Mouse (Mus musculus): Measurements from ENCODE around the gene Gm11541. TPM values are rescaled to one million over a fixed set of nuclear protein-coding genes. Genes with fewer than 3 reads are reported as not detected.

Gene Gm11541
- polyA plus RNA-seq, 1 experiment from 2014 or later, result not detected

GRCm38 (mm10) chr11:94687178-94687577 lies 17.1 kb downstream of the Gm11541 start:
- Histone ChIP-seq H3K9me3 (no peaks in the 10 kb centered on the region), H3K4me1 (replicated peaks) (0 out of 2 replicates have a peak, but pooled peaks cover 7% of the 10 kb centered on the region), H3K4me2 (replicated peaks) (no peak overlapping the region), H3K36me3 (no peaks in the 10 kb centered on the region), H3K27me3 (no peaks in the 10 kb centered on the region), H3K4me3 (replicated peaks) (no peak overlapping the region), H3K9ac (replicated peaks) (no peak overlapping the region), H3K27ac (no peak overlapping the region)
- 84% methylated on average over 6 of the region's 6 CpGs for WGBS
- ATAC-seq, result no peak

GRCm38 (mm10) chr11:94682427-94682826 lies 21.9 kb downstream of the Gm11541 start:
- Histone ChIP-seq H3K9me3 (no peaks in the 10 kb centered on the region), H3K27ac (no peak overlapping the region), H3K4me2 (replicated peaks) (no peak overlapping the region), H3K4me1 (replicated peaks) (peaks cover 11% of the 10 kb centered on the region), H3K27me3 (no peaks in the 10 kb centered on the region), H3K9ac (replicated peaks) (no peak overlapping the region), H3K4me3 (replicated peaks) (no peak overlapping the region), H3K36me3 (no peaks in the 10 kb centered on the region)
- ATAC-seq, result no peak
- 86% methylated on average over 7 of the region's 7 CpGs for WGBS

- Histone ChIP-seq H3K9me3 (no peaks in the 10 kb centered on the region), H3K9ac (replicated peaks) (no peak overlapping the region), H3K27ac (no peak overlapping the region), H3K36me3 (no peaks in the 10 kb centered on the region), H3K4me1 (replicated peaks) (peaks cover 13% of the 10 kb centered on the region), H3K4me2 (replicated peaks) (no peak overlapping the region), H3K27me3 (no peaks in the 10 kb centered on the region), H3K4me3 (replicated peaks) (no peak overlapping the region)
- 86% methylated on average over 4 of the region's 4 CpGs for WGBS
- ATAC-seq, result no peak
Observed at GRCm38 (mm10) chr11:94681640-94682039, 22.7 kb downstream of the Gm11541 start.

- Histone ChIP-seq H3K4me3 (replicated peaks) (no peak overlapping the region), H3K27me3 (no peaks in the 10 kb centered on the region), H3K27ac (no peak overlapping the region), H3K4me2 (replicated peaks) (no peak overlapping the region), H3K9ac (replicated peaks) (no peak overlapping the region), H3K36me3 (no peaks in the 10 kb centered on the region), H3K9me3 (no peaks in the 10 kb centered on the region), H3K4me1 (replicated peaks) (peaks cover 23% of the 10 kb centered on the region)
- ATAC-seq, result no peak
Observed at GRCm38 (mm10) chr11:94680639-94681038, 23.7 kb downstream of the Gm11541 start.

- ATAC-seq, result peak; percentile 82; the same call in 1 of the 2 replicates
- Histone ChIP-seq H3K4me1 (replicated peaks) (peaks cover 25% of the 10 kb centered on the region), H3K4me3 (replicated peaks) (peak overlapping the region; percentile 79), H3K9me3 (no peaks in the 10 kb centered on the region), H3K27me3 (no peaks in the 10 kb centered on the region), H3K4me2 (replicated peaks) (peak overlapping the region; percentile 77), H3K27ac (peak overlapping the region; percentile 92), H3K36me3 (no peaks in the 10 kb centered on the region), H3K9ac (replicated peaks) (peak overlapping the region; percentile 69)
- 32% methylated on average over 15 of the region's 15 CpGs for WGBS
Observed at GRCm38 (mm10) chr11:94677607-94678145, 26.6 kb downstream of the Gm11541 start.

GRCm38 (mm10) chr11:94676754-94677606 lies 27.3 kb downstream of the Gm11541 start, which contains the start of gene Xylt2:
Gene Xylt2 (minus strand): TSS chr11:94677515.
- H3K27me3 ChIP-seq, result no peaks in the 10 kb centered on the region
- H3K36me3 ChIP-seq, result no peaks in the 10 kb centered on the region
- peak within 1 kb of the TSS; percentile 77 for H3K4me2 ChIP-seq (replicated peaks)
- peaks cover 31% of the 10 kb centered on the region for H3K4me1 ChIP-seq (replicated peaks)
- H3K9ac ChIP-seq (replicated peaks), result peak within 1 kb of the TSS; percentile 90
- H3K9me3 ChIP-seq, result no peaks in the 10 kb centered on the region
- WGBS, result under 1% methylated on average over 80 of the region's 82 CpGs
- peak within 1 kb of the TSS; percentile 79 for H3K4me3 ChIP-seq (replicated peaks)
- peak; percentile 96 for ATAC-seq
- H3K27ac ChIP-seq, result peak within 1 kb of the TSS; percentile 92

GRCm38 (mm10) chr11:94676308-94676707 lies 28.0 kb downstream of the Gm11541 start:
- peak; percentile 2; the same call in 1 of the 2 replicates for ATAC-seq
- H3K27ac ChIP-seq, result no peak overlapping the region
- WGBS, result 45% methylated on average over 4 of the region's 4 CpGs
- no peaks in the 10 kb centered on the region for H3K9me3 ChIP-seq
- peak overlapping the region; percentile 90 for H3K9ac ChIP-seq (replicated peaks)
- peak overlapping the region; percentile 77 for H3K4me2 ChIP-seq (replicated peaks)
- peaks cover 31% of the 10 kb centered on the region for H3K4me1 ChIP-seq (replicated peaks)
- H3K4me3 ChIP-seq (replicated peaks), result peak overlapping the region; percentile 79
- H3K27me3 ChIP-seq, result no peaks in the 10 kb centered on the region
- no peaks in the 10 kb centered on the region for H3K36me3 ChIP-seq

GRCm38 (mm10) chr11:94675446-94675845 lies 28.9 kb downstream of the Gm11541 start:
- H3K4me3 ChIP-seq (replicated peaks), result peak overlapping the region; percentile 79; the same call in 1 of the 2 replicates
- 82% methylated on average over 5 of the region's 5 CpGs for WGBS

GRCm38 (mm10) chr11:94674984-94675383 lies 29.3 kb downstream of the Gm11541 start:
- Histone ChIP-seq H3K27ac (no peak overlapping the region), H3K4me1 (replicated peaks) (peaks cover 31% of the 10 kb centered on the region), H3K4me2 (replicated peaks) (no peak overlapping the region), H3K9me3 (no peaks in the 10 kb centered on the region), H3K9ac (replicated peaks) (peak overlapping the region; percentile 16; the same call in 1 of the 2 replicates), H3K27me3 (no peaks in the 10 kb centered on the region), H3K36me3 (peaks cover 7% of the 10 kb centered on the region), H3K4me3 (replicated peaks) (no peak overlapping the region)
- ATAC-seq, result no peak
- 91% methylated on average over 5 of the region's 5 CpGs for WGBS

More at GRCm38 (mm10) chr11:94675446-94675845, 28.9 kb downstream of the Gm11541 start:
- H3K36me3 ChIP-seq, result peaks cover 3% of the 10 kb centered on the region
- H3K9ac ChIP-seq (replicated peaks), result peak overlapping the region; percentile 16; the same call in 1 of the 2 replicates
- H3K4me2 ChIP-seq (replicated peaks), result no peak overlapping the region
- H3K27ac ChIP-seq, result no peak overlapping the region
- H3K4me1 ChIP-seq (replicated peaks), result peaks cover 31% of the 10 kb centered on the region
- ATAC-seq, result no peak
- H3K9me3 ChIP-seq, result no peaks in the 10 kb centered on the region
- H3K27me3 ChIP-seq, result no peaks in the 10 kb centered on the region

- Histone ChIP-seq H3K27me3 (no peaks in the 10 kb centered on the region), H3K27ac (no peak overlapping the region), H3K9me3 (no peaks in the 10 kb centered on the region), H3K9ac (replicated peaks) (no peak overlapping the region), H3K4me2 (replicated peaks) (no peak overlapping the region), H3K4me3 (replicated peaks) (no peak overlapping the region), H3K4me1 (replicated peaks) (no peaks in the 10 kb centered on the region), H3K36me3 (peaks cover 96% of the 10 kb centered on the region)
- ATAC-seq, result no peak
- 96% methylated on average over 6 of the region's 6 CpGs for WGBS
Observed at GRCm38 (mm10) chr11:94665281-94665680, 39.0 kb downstream of the Gm11541 start.

GRCm38 (mm10) chr11:94661344-94661743 lies 43.0 kb downstream of the Gm11541 start:
- no peaks in the 10 kb centered on the region for H3K9me3 ChIP-seq
- H3K4me1 ChIP-seq (replicated peaks), result no peaks in the 10 kb centered on the region
- 56% methylated on average over 1 of the region's 1 CpGs for WGBS
- no peaks in the 10 kb centered on the region for H3K27me3 ChIP-seq
- H3K27ac ChIP-seq, result no peak overlapping the region
- ATAC-seq, result no peak
- H3K9ac ChIP-seq (replicated peaks), result no peak overlapping the region
- no peak overlapping the region for H3K4me3 ChIP-seq (replicated peaks)
- H3K4me2 ChIP-seq (replicated peaks), result no peak overlapping the region
- H3K36me3 ChIP-seq, result peaks cover 92% of the 10 kb centered on the region

Measured in midbrain, embryonic 13.5 days (tissue).